ENCODE assay signal across 20 mouse cellular contexts in the genomic region with DNA sequence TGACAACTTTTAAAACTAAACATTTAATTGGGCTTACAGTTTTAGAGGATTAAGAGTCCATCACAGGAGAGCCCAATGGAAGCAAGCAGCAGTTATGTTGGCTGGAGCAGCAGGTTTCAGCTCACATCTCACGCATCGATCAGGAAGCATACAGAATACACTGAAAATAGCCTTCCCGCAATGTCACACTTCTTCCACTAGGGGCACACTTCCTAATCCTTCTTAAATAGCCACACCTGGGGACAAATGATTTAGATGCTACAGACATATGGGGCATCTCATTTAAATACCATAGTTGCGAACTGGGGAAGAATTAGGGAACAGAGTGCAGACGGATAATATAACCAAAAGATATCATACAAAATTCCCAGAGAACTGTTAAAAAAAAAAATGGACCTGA.
A peak's percentile ranks its signal among the peaks of the same experiment; 100 is the strongest.
DNase-seq lines count a peak whose midpoint lies in the region; ATAC-seq and TF ChIP-seq lines count a peak whose summit lies in the region.
"Had no signal": no experiment of that assay in that cellular context is flagged by ENCODE, and none has a peak within 500 bp of the region (broad histone marks: within the 10 kb centered on the region; RNA-seq: fewer than 3 reads in every experiment).

No protein-coding gene starts in this region.

- no peak for ATAC-seq in kidney, embryonic 16.5 days (ENCODE audit: low FRiP score, low TSS enrichment)
- ATAC-seq: forebrain, embryonic 16.5 days had no signal

- TF ChIP-seq POLR2A in kidney, adult 2 months (IDR thresholded peaks at IDR 0.05; ENCODE audit: low read depth, low read length) = no peak
- TF ChIP-seq POLR2A in testis, adult 2 months (IDR thresholded peaks at IDR 0.05; ENCODE audit: control insufficient read depth, low read depth, low read length) = no peak
- no peak for TF ChIP-seq POLR2A in brain, embryonic 14.5 days (IDR thresholded peaks at IDR 0.05; ENCODE audit: borderline replicate concordance, extremely low read depth, insufficient read depth, insufficient read length, poor library complexity, severe bottlenecking)

- TF ChIP-seq CTCF in kidney, adult 2 months (conservative IDR thresholded peaks at IDR 0.05; ENCODE audit: insufficient read depth, insufficient read length, low read depth, low read length) = no peak
- TF ChIP-seq CTCF in testis, adult 2 months (IDR thresholded peaks at IDR 0.05; ENCODE audit: control insufficient read depth, insufficient read depth, insufficient replicate concordance, low read depth, low read length) = peak; percentile 20; the same call in 1 of the 2 replicates
- TF ChIP-seq CTCF in brain, embryonic 14.5 days (IDR thresholded peaks at IDR 0.05; ENCODE audit: borderline replicate concordance, extremely low read depth, insufficient read depth, insufficient read length) = peak; percentile 19; the same call in 1 of the 2 replicates

- no peaks in the 10 kb centered on the region for H3K4me1 ChIP-seq in kidney, adult 2 months (ENCODE audit: control insufficient read depth, insufficient read depth, low read length)
- no peaks in the 10 kb centered on the region for H3K4me1 ChIP-seq in kidney, embryonic 16.5 days (ENCODE audit: insufficient read depth, low read length)
- no peaks in the 10 kb centered on the region for H3K4me1 ChIP-seq in testis, adult 2 months (ENCODE audit: control insufficient read depth, insufficient read depth, low read length)
- H3K4me1 ChIP-seq: heart, embryonic 10.5 days had no signal

- WGBS in kidney, adult 2 months = 80% methylated on average over 5 of the region's 5 CpGs
- 80% methylated on average over 5 of the region's 5 CpGs for WGBS in kidney, embryonic 16.5 days

- no peak overlapping the region for H3K4me3 ChIP-seq in kidney, adult 2 months (ENCODE audit: insufficient read depth, low read depth, low read length)
- H3K4me3 ChIP-seq in kidney, embryonic 16.5 days (ENCODE audit: low read length) = no peak overlapping the region
- no peak overlapping the region for H3K4me3 ChIP-seq in testis, adult 2 months (ENCODE audit: control insufficient read depth, low read depth, low read length)
- H3K4me3 ChIP-seq: erythroblast, embryonic 14.5 days; heart, embryonic 10.5 days; myocyte had no signal

- no peak overlapping the region for H3K4me2 ChIP-seq in kidney, embryonic 16.5 days (replicated peaks; ENCODE audit: low read depth, low read length)
- H3K4me2 ChIP-seq: liver, embryonic 11.5 days; midbrain, embryonic 11.5 days had no signal

- H3K9ac ChIP-seq in kidney, embryonic 16.5 days (replicated peaks; ENCODE audit: low read length) = no peak overlapping the region

- H3K9me3 ChIP-seq in kidney, embryonic 16.5 days (ENCODE audit: low read length) = no peaks in the 10 kb centered on the region

- H3K27me3 ChIP-seq in kidney, adult 2 months (replicated peaks; ENCODE audit: control insufficient read depth, insufficient read depth, low read length) = no peaks in the 10 kb centered on the region
- no peaks in the 10 kb centered on the region for H3K27me3 ChIP-seq in kidney, embryonic 16.5 days (ENCODE audit: insufficient read depth, low read length)
- H3K27me3 ChIP-seq in testis, adult 2 months (ENCODE audit: control insufficient read depth, insufficient read depth, low read length) = no peaks in the 10 kb centered on the region

- no peak overlapping the region for H3K27ac ChIP-seq in kidney, adult 2 months (ENCODE audit: insufficient read depth, low read depth, low read length)
- no peak overlapping the region for H3K27ac ChIP-seq in kidney, embryonic 16.5 days (ENCODE audit: low read length)
- H3K27ac ChIP-seq in testis, adult 2 months (ENCODE audit: control insufficient read depth, insufficient read depth, low read depth, low read length) = no peak overlapping the region
- H3K27ac ChIP-seq: heart, embryonic 10.5 days had no signal

- H3K36me3 ChIP-seq in kidney, adult 2 months (ENCODE audit: control insufficient read depth, insufficient read depth, low read length) = no peaks in the 10 kb centered on the region
- no peaks in the 10 kb centered on the region for H3K36me3 ChIP-seq in kidney, embryonic 16.5 days (ENCODE audit: insufficient read depth, low read length)
- no peaks in the 10 kb centered on the region for H3K36me3 ChIP-seq in testis, adult 2 months (ENCODE audit: control insufficient read depth, insufficient read depth, low read length)
- H3K36me3 ChIP-seq: heart, embryonic 10.5 days had no signal

- peak; percentile 6 for DNase-seq in kidney, adult 2 months
- no peak for DNase-seq in testis, postnatal 10 days (ENCODE audit: low spot score)
- no peak for DNase-seq in brain, embryonic 14.5 days (ENCODE audit: low read depth)
- DNase-seq in spleen, adult 18-20 months = no peak
- no peak for DNase-seq in heart, adult 18-20 months
- DNase-seq: adrenal gland, adult 2 months; cerebellum, adult 2 months; gastrocnemius, postnatal 10 days; heart, postnatal 36 days; kidney, postnatal 14 days; right cerebral cortex, postnatal 14 days; thymus, adult 18-20 months had no signal
